Mouse (Mus musculus): ENCODE results near the gene Tuba1c. TPM values are rescaled to one million over a fixed set of nuclear protein-coding genes. Genes with fewer than 3 reads are reported as not detected.
A peak's percentile ranks its signal among the peaks of the same experiment; 100 is the strongest.

Tuba1c gene
- polyA plus RNA-seq, 1 experiment: 91.7 TPM

DNA sequence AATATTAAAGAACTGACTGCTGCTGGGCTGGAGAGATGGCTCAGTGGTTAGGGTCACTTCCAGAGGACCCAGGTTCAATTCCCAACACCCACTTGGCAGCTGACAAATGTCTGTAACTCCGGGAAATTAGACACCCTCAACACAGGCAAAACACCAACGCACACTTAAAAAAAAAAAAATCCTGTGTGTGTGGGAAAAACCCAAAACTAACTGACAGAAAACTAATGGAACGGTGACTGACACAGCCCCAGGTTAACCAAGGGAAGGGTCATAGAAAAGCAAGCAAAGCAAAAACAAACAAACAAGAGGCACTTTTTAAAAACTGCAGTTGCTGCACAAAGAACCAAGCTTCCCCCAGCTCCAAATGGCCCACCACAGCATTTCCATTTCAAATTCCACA, 17.7 kb upstream of the Tuba1c start:
- Histone ChIP-seq H3K4me1 (ENCODE audit: control insufficient read depth, insufficient read depth, low read length) (no peaks in the 10 kb centered on the region), H3K4me3 (replicated peaks; ENCODE audit: extremely low read depth, low read depth, low read length) (no peak overlapping the region)
- no peak for TF ChIP-seq CTCF (IDR thresholded peaks at IDR 0.05; ENCODE audit: insufficient read depth, low read length)
- DNase-seq: no peak
- 68% methylated on average over 3 of the region's 3 CpGs for WGBS

DNA sequence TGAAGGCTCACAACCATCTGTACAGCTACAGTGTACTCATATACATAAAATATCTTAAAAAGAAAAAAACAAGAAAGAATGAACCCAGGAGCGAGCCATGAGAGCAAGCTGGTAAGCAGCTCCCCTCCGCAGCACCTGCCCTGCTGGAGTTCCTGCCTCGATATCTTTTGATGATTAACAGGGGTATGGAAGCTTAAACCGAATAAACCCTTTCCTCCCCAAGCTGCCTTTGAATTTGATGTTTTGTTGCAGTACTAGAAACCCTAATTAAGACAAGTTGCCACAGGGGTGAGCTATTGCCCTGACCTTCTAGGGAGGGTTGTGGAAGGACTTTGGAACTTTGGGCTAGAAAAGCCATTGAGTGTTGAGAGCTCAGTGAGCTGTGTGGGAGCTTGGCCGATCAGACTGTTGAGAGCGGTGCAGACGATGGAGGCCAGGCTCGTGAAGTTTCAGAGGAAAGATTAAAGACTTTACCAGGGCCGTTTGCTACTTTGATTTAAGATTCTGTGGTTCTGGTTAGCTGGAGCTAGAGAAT, 15.1 kb upstream of the Tuba1c start:
- H3K4me1 ChIP-seq (ENCODE audit: control insufficient read depth, insufficient read depth, low read length): no peaks in the 10 kb centered on the region
- 64% methylated on average over 9 of the region's 9 CpGs for WGBS
- H3K4me3 ChIP-seq (replicated peaks; ENCODE audit: extremely low read depth, low read depth, low read length): no peak overlapping the region
- no peak for DNase-seq
- TF ChIP-seq CTCF (IDR thresholded peaks at IDR 0.05; ENCODE audit: insufficient read depth, low read length) (no peak), POLR2A (IDR thresholded peaks at IDR 0.05; ENCODE audit: borderline replicate concordance, extremely low read depth, low read depth, low read length) (no peak)

DNA sequence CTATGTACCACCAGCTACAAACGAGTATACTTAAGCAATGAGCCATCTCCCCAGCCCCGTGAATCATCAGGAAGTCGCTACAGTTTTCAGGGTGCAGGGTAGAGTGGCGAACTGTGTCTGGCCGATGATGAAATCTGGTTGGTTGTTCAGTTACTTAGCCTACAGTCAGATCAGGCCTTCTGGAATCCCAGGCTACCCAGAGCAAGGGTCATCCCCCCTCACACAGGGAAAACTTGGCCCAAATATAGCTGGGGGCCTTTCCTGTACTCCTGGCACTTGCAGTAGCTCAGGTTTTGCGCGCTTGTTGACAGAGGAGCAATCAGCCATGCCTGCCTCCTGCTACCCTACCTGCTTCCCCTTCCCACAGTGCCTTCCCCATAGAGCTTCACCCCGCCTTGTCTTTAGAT, 12.3 kb upstream of the Tuba1c start:
- 74% methylated on average over 8 of the region's 8 CpGs for WGBS
- H3K4me1 ChIP-seq (ENCODE audit: control insufficient read depth, insufficient read depth, low read length): no peaks in the 10 kb centered on the region
- no peak for DNase-seq

DNA sequence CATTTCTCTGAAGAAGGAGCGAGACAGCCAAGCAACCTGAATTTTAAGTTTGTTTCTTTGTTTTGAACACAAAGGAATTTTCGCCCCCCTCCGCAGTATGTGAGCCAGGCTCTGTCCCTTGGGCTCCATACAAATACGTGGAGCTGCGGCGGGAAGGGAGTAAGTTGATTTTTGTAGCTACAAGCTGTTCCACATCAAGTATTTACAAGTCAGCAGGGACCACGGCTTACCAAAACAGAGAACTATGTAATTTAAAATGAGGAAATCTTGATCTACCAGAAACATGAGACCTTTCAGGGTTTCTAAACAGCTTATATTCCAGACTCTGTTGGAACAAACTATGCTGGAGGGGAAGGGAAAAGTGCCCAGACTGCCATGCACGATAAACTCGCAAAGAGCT, 11.7 kb upstream of the Tuba1c start:
- no peak for DNase-seq
- 65% methylated on average over 9 of the region's 9 CpGs for WGBS
- no peak for TF ChIP-seq POLR2A (IDR thresholded peaks at IDR 0.05; ENCODE audit: borderline replicate concordance, extremely low read depth, low read depth, low read length)
- no peak for TF ChIP-seq CTCF (IDR thresholded peaks at IDR 0.05; ENCODE audit: insufficient read depth, low read length)
- Histone ChIP-seq H3K4me1 (ENCODE audit: control insufficient read depth, insufficient read depth, low read length) (no peaks in the 10 kb centered on the region), H3K4me3 (replicated peaks; ENCODE audit: extremely low read depth, low read depth, low read length) (no peak overlapping the region)

More for the DNA sequence above, 12.3 kb upstream of the Tuba1c start:
- TF ChIP-seq CTCF (IDR thresholded peaks at IDR 0.05; ENCODE audit: insufficient read depth, low read length): no peak
- TF ChIP-seq POLR2A (IDR thresholded peaks at IDR 0.05; ENCODE audit: borderline replicate concordance, extremely low read depth, low read depth, low read length): no peak
- no peak overlapping the region for H3K4me3 ChIP-seq (replicated peaks; ENCODE audit: extremely low read depth, low read depth, low read length)

DNA sequence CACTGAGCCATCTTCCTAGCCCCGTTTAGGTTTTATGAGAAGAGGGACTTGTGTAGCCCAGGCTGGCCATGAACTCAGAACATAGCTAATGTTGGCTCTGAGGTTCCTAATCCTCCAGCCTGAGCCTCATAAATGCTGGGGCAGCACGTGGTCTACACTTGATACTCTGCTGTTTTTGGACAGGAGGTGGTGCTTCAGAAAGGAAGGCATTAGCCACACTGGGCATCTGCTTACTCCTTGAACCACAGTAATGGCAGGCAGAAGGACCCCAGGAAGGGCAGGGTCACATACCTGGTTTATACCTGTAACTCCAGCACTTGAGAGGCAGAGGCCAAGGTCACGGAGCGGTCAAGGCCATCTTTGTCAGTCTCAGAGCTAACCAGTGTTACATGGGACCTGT, 11.1 kb upstream of the Tuba1c start:
- 81% methylated on average over 4 of the region's 4 CpGs for WGBS
- Histone ChIP-seq H3K4me1 (ENCODE audit: control insufficient read depth, insufficient read depth, low read length) (no peaks in the 10 kb centered on the region), H3K4me3 (replicated peaks; ENCODE audit: extremely low read depth, low read depth, low read length) (no peak overlapping the region)
- TF ChIP-seq POLR2A (IDR thresholded peaks at IDR 0.05; ENCODE audit: borderline replicate concordance, extremely low read depth, low read depth, low read length): no peak
- TF ChIP-seq CTCF (IDR thresholded peaks at IDR 0.05; ENCODE audit: insufficient read depth, low read length): no peak
- DNase-seq: no peak

DNA sequence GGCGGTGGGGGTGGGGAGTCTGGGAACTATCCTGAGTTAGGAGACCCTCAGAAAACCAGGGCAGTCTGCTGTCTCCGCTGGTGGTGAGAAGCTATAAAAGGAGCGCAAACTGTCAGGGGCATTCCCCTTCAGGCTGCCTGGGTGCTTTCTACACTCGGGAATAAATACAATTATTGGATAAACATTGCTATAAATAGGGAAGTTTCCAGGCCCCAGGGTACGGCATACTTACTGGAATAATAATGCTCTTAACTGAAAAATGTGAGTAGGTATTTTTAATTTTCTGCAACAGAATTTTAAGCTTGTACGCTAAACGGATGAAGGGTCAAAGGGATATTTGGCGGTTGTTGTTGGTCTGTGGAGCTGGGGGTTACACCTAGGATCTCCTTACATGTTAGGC, 10.3 kb upstream of the Tuba1c start:
- Histone ChIP-seq H3K4me1 (ENCODE audit: control insufficient read depth, insufficient read depth, low read length) (no peaks in the 10 kb centered on the region), H3K4me3 (replicated peaks; ENCODE audit: extremely low read depth, low read depth, low read length) (no peak overlapping the region)
- 58% methylated on average over 8 of the region's 8 CpGs for WGBS
- no peak for DNase-seq
- TF ChIP-seq POLR2A (IDR thresholded peaks at IDR 0.05; ENCODE audit: borderline replicate concordance, extremely low read depth, low read depth, low read length): no peak

DNA sequence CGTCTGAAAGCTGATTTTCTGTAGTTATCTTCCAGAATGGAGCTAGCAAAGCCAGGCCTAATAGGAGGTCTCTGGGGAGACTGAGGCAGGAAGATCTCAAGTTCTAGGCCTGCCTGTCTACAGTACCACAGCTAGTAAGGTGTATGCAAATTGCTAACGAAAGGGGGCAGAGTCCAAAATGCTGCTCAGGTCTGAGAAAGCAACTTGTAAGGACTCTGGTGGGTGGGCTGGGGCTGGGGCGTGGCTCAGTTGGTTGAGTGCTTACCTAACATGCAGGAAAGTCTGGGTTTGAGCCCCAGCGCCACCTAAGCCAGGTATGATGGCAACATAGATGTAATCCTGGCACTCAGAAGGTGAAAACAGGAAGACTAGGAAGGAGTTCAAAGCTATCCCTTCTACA, 9.5 kb upstream of the Tuba1c start:
- no peak for DNase-seq
- Histone ChIP-seq H3K4me3 (replicated peaks; ENCODE audit: extremely low read depth, low read depth, low read length) (no peak overlapping the region), H3K4me1 (ENCODE audit: control insufficient read depth, insufficient read depth, low read length) (no peaks in the 10 kb centered on the region)
- TF ChIP-seq CTCF (IDR thresholded peaks at IDR 0.05; ENCODE audit: insufficient read depth, low read length) (no peak), POLR2A (IDR thresholded peaks at IDR 0.05; ENCODE audit: borderline replicate concordance, extremely low read depth, low read depth, low read length) (no peak)
- 93% methylated on average over 4 of the region's 4 CpGs for WGBS

DNA sequence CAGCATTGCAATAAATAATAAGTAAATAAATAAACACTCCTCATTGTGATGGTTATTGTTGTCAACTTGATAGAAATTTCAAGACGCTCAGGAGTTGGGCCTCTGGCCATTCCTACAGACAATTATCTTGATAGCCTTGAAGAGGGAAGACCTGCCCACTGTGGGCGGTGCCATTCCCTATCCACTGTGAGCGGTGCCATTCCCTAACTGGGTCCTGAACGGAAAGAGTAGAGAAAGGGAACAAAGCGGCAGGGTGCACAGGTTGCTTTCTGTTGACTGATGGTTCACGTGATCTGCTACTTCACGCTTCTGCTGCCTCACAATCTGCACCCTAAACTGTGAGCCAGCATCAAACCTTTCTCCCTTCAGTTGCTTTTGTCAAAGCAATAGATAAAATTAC, 8.4 kb upstream of the Tuba1c start:
- DNase-seq: no peak
- Histone ChIP-seq H3K4me1 (ENCODE audit: control insufficient read depth, insufficient read depth, low read length) (no peaks in the 10 kb centered on the region), H3K4me3 (replicated peaks; ENCODE audit: extremely low read depth, low read depth, low read length) (no peak overlapping the region)
- TF ChIP-seq CTCF (IDR thresholded peaks at IDR 0.05; ENCODE audit: insufficient read depth, low read length) (no peak), POLR2A (IDR thresholded peaks at IDR 0.05; ENCODE audit: borderline replicate concordance, extremely low read depth, low read depth, low read length) (no peak)
- 96% methylated on average over 7 of the region's 7 CpGs for WGBS

DNA sequence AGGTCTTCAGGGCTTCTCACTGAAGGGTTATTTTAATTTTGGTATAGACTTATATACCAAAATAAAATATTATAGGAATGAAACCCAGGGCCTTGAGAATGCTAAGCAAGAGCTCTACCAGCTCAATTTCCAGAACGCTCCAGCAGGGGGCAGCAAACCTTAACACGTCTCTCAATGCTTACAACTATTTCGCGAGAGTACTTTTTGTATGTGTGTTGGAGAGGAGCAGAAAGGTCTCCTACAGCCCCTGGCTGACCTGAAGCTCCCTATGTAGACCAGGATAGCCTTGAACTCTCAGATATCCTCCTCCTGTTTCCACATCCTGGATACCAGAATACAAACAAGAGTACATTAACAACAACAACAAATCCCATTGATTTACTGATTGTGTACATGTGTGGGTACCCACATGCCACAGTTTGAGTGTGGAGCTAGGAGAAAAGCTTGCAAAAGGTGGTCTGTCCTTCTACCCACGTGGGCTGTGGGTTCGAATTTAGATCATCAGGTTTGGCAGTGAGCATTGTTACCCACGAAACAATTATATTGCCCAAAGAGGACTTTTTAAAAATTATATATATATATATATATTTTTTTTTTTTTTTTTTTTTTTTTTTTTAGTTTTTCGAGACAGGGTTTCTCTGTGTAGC, 4.9 kb upstream of the Tuba1c start:
- peak; percentile 78 for DNase-seq
- no peaks in the 10 kb centered on the region for H3K4me1 ChIP-seq (ENCODE audit: control insufficient read depth, insufficient read depth, low read length)
- TF ChIP-seq CTCF (IDR thresholded peaks at IDR 0.05; ENCODE audit: insufficient read depth, low read length): peak; percentile 60
- no peak for TF ChIP-seq POLR2A (IDR thresholded peaks at IDR 0.05; ENCODE audit: borderline replicate concordance, extremely low read depth, low read depth, low read length)

DNA sequence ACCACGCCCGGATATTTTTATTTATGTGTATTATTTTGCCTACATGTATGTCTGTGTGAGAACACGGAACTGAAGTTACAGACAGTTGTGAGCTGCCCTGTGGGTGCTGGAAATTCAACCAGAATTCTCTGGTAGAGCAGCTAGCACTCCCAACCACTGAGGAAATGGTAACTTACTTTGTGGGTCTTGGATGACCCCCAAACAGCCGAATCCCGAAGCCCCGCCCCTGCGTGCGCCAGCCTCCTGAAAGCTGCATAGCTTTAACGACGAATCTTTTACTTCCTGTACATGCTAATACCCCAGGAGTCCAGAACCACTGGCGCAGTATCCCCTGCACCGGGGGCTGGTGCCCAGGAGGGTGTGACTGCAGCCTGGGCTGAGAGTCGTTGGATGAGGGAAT, 4.3 kb upstream of the Tuba1c start:
- Histone ChIP-seq H3K4me3 (replicated peaks; ENCODE audit: extremely low read depth, low read depth, low read length) (no peak overlapping the region), H3K4me1 (ENCODE audit: control insufficient read depth, insufficient read depth, low read length) (no peaks in the 10 kb centered on the region)
- no peak for TF ChIP-seq POLR2A (IDR thresholded peaks at IDR 0.05; ENCODE audit: borderline replicate concordance, extremely low read depth, low read depth, low read length)
- no peak for TF ChIP-seq CTCF (IDR thresholded peaks at IDR 0.05; ENCODE audit: insufficient read depth, low read length)
- WGBS: 64% methylated on average over 13 of the region's 13 CpGs
- no peak for DNase-seq

More for the DNA sequence above, 4.9 kb upstream of the Tuba1c start:
- 18% methylated on average over 7 of the region's 8 CpGs for WGBS
- H3K4me3 ChIP-seq (replicated peaks; ENCODE audit: extremely low read depth, low read depth, low read length): no peak overlapping the region
